Mouse (Mus musculus) C2C12 (cell line): Measurements from ENCODE around the gene Akt3. TPM values are rescaled to one million over a fixed set of nuclear protein-coding genes. Genes with fewer than 3 reads are reported as not detected.

Experiments used
- H3K27me3 ChIP-seq: one replicate; pipeline ENCODE4 v1.6.1; 2011; ENCODE audit not compliant: control insufficient read depth, insufficient read depth, insufficient read length
- H3K36me3 ChIP-seq: one replicate; pipeline ENCODE4 v1.6.1; 2011; ENCODE audit not compliant: control insufficient read depth, insufficient read depth
- H3K4me3 ChIP-seq: one replicate; pipeline ENCODE4 v1.5.1; 2011; ENCODE audit warnings: mild to moderate bottlenecking, control low read depth; ENCODE audit not compliant: poor library complexity, insufficient read depth, severe bottlenecking
- H3K79me2 ChIP-seq: one replicate; pipeline ENCODE4 v1.6.1; 2011; ENCODE audit not compliant: control insufficient read depth, insufficient read depth
- H3K79me3 ChIP-seq: one replicate; pipeline ENCODE4 v1.6.1; 2011; ENCODE audit warnings: low read depth, control low read depth
- H3ac ChIP-seq: one replicate; pipeline ENCODE3; 2011; ENCODE audit warnings: low read depth; ENCODE audit not compliant: control insufficient read depth, insufficient read length
- CEBPB ChIP-seq: IDR thresholded peaks from one replicate; pipeline ENCODE4 v1.6.1; 2011; ENCODE audit warnings: low read depth, mild to moderate bottlenecking, control low read depth, moderate library complexity
- CTCF ChIP-seq: IDR thresholded peaks from one replicate; pipeline ENCODE4 v1.5.1; 2011; ENCODE audit not compliant: control insufficient read depth, insufficient read depth, insufficient read length
- FOSL1 ChIP-seq: IDR thresholded peaks from one replicate; pipeline ENCODE4 v1.8.0; 2011; ENCODE audit warnings: mild to moderate bottlenecking, low read length; ENCODE audit not compliant: poor library complexity, insufficient read depth, severe bottlenecking
- MAX ChIP-seq: IDR thresholded peaks from one replicate; pipeline ENCODE4 v1.6.1; 2011; ENCODE audit warnings: mild to moderate bottlenecking, control low read depth
- MYOD1 ChIP-seq: IDR thresholded peaks from one replicate; pipeline ENCODE4 v1.6.1; 2011; ENCODE audit warnings: low read depth; ENCODE audit not compliant: control insufficient read depth, insufficient read length
- MYOG ChIP-seq: IDR thresholded peaks from one replicate; pipeline ENCODE4 v1.6.1; 2011; ENCODE audit not compliant: control insufficient read depth, insufficient read length; ENCODE audit errors: extremely low read depth
- USF1 ChIP-seq: IDR thresholded peaks from one replicate; pipeline ENCODE4 v1.6.1; 2011; ENCODE audit warnings: low read depth, mild to moderate bottlenecking, control low read depth, moderate library complexity
- polyA plus RNA-seq: library from polyadenylated mRNA; unstranded; fragments of >200 nt; fragmentation: generic; extraction: Trizol; gene quantifications from one replicate; pipeline ENCODE4 v1.2.1, GENCODE M21; 2012; ENCODE audit warnings: missing spikeins

Gene Akt3
- polyA plus RNA-seq, 1 experiment: 8.6 TPM

GRCm38 (mm10) chr1:177011688-177012087, 246.3 kb downstream of the Akt3 start:
- Histone ChIP-seq H3K4me3 (no peak overlapping the region), H3K79me2 (no peaks in the 10 kb centered on the region), H3K36me3 (no peaks in the 10 kb centered on the region), H3ac (no peak overlapping the region), H3K79me3 (no peaks in the 10 kb centered on the region), H3K27me3 (no peaks in the 10 kb centered on the region)
- TF ChIP-seq MYOG (no peak), USF1 (no peak), MYOD1 (peak; percentile 98), FOSL1 (no peak), CTCF (no peak), CEBPB (no peak), MAX (no peak)

- TF ChIP-seq MYOD1: no peak
- no peak for TF ChIP-seq CTCF
- no peak for TF ChIP-seq CEBPB
- Histone ChIP-seq H3K36me3 (no peaks in the 10 kb centered on the region), H3K79me3 (no peaks in the 10 kb centered on the region), H3K27me3 (no peaks in the 10 kb centered on the region), H3K4me3 (no peak overlapping the region), H3K79me2 (no peaks in the 10 kb centered on the region), H3ac (no peak overlapping the region)
Measured at GRCm38 (mm10) chr1:177010607-177011302, 247.2 kb downstream of the Akt3 start.

DNA sequence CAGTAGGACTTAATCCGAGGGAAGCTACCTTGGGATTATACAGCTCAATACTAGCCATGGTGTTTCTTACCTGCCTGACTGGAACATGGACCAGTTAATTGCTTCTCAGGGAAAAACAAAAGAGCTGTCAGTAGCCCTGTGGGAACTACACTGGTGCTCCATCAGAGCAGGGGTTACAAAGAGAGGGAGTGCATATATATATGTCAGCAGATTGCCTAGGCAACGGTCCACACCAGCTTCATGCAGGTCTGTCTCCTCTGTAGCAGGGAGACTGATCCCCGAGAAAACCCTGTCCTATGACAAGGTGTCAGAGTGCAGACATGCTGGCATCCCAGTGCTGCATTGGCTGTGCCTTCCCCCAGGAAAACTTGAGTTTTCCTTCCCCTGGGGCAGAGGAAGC, 248.0 kb downstream of the Akt3 start:
- Histone ChIP-seq H3K27me3 (no peaks in the 10 kb centered on the region), H3K36me3 (peaks cover 5% of the 10 kb centered on the region), H3K79me2 (no peaks in the 10 kb centered on the region), H3K4me3 (no peak overlapping the region), H3K79me3 (no peaks in the 10 kb centered on the region), H3ac (no peak overlapping the region)
- TF ChIP-seq MYOD1: no peak
- TF ChIP-seq CTCF: no peak
- no peak for TF ChIP-seq FOSL1
- no peak for TF ChIP-seq USF1
- no peak for TF ChIP-seq MAX
- no peak for TF ChIP-seq CEBPB
- no peak for TF ChIP-seq MYOG

DNA sequence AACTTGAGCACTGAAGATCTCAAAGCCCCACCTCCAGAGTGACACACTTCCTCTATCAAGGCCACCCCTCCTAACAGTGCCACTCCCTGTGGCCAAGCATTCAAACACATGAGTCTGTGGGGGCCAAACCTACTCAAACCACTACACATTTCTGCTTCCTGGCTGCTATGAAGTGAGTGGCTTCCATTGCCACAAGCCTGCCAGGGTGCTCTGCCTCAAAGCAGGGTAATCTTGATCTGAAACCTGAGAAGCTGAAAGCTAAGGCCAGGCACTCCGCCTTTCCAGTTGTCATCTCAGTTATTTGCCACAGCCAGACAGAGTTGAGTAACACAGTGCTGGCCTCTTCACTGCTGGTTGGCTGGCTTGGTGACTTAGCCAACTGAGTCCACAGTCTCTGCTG, 249.2 kb downstream of the Akt3 start:
- Histone ChIP-seq H3K36me3 (peaks cover 9% of the 10 kb centered on the region), H3K27me3 (no peaks in the 10 kb centered on the region), H3ac (no peak overlapping the region), H3K79me2 (no peaks in the 10 kb centered on the region), H3K4me3 (no peak overlapping the region), H3K79me3 (no peaks in the 10 kb centered on the region)
- no peak for TF ChIP-seq MYOG
- TF ChIP-seq CEBPB: peak; percentile 62
- peak; percentile 30 for TF ChIP-seq MYOD1
- TF ChIP-seq MAX: peak; percentile 29

GRCm38 (mm10) chr1:177007405-177007804, 250.6 kb downstream of the Akt3 start:
- H3K4me3 ChIP-seq: no peak overlapping the region
- TF ChIP-seq MYOG (no peak), CEBPB (no peak), USF1 (no peak), MYOD1 (no peak), MAX (no peak), CTCF (no peak), FOSL1 (no peak)
- H3K27me3 ChIP-seq: no peaks in the 10 kb centered on the region
- no peak overlapping the region for H3ac ChIP-seq
- H3K36me3 ChIP-seq: peaks cover 9% of the 10 kb centered on the region
- H3K79me3 ChIP-seq: no peaks in the 10 kb centered on the region
- H3K79me2 ChIP-seq: no peaks in the 10 kb centered on the region

GRCm38 (mm10) chr1:177004041-177004741, 253.8 kb downstream of the Akt3 start:
- Histone ChIP-seq H3K79me2 (no peaks in the 10 kb centered on the region), H3K79me3 (no peaks in the 10 kb centered on the region), H3ac (no peak overlapping the region), H3K27me3 (no peaks in the 10 kb centered on the region), H3K36me3 (peaks cover 9% of the 10 kb centered on the region), H3K4me3 (no peak overlapping the region)
- TF ChIP-seq CTCF (no peak), CEBPB (no peak), MYOD1 (no peak), MYOG (no peak), USF1 (no peak), FOSL1 (no peak), MAX (no peak)
